Mouse (Mus musculus) CH12.LX (cell line): ENCODE data around the gene Dnajc17. TPM values are rescaled to one million over a fixed set of nuclear protein-coding genes. Genes with fewer than 3 reads are reported as not detected.

Experiments used
- DNase-seq: peaks from one replicate; pipeline ENCODE4 v3.0.0-alpha.2; 2013; ENCODE audit errors: extremely low read depth
- H3K27ac ChIP-seq: 2 replicates; pipeline ENCODE4 v1.5.1; 2012; ENCODE audit warnings: low read depth, mild to moderate bottlenecking, control low read depth, moderate library complexity; ENCODE audit not compliant: insufficient read depth
- H3K27me3 ChIP-seq: replicated peaks from 2 replicates; pipeline ENCODE3; 2012; ENCODE audit warnings: inconsistent platforms
- H3K36me3 ChIP-seq, 2 experiments: replicated peaks in 1 of 2; 2 replicates each; pipeline versions ENCODE3 to v1.6.1; 2012; ENCODE audit warnings: inconsistent platforms in 1 of 2, low read length in 1 of 2, mild to moderate bottlenecking in 1 of 2, mixed read lengths in 1 of 2, moderate library complexity in 1 of 2; ENCODE audit not compliant: control insufficient read depth in 1 of 2, insufficient read depth in 1 of 2
- H3K4me1 ChIP-seq, 2 experiments: 2 replicates each; pipeline ENCODE4 v1.6.1; 2012; ENCODE audit warnings: inconsistent platforms in 1 of 2, moderate library complexity in 1 of 2; ENCODE audit not compliant: insufficient read depth in 2 of 2, control insufficient read depth in 1 of 2
- H3K4me2 ChIP-seq: 2 replicates; pipeline ENCODE4 v1.6.1; 2012; ENCODE audit warnings: low read depth, mild to moderate bottlenecking, control low read depth; ENCODE audit not compliant: poor library complexity, insufficient read depth, severe bottlenecking
- H3K4me3 ChIP-seq, 3 experiments: fragments of 150-350 bp in 1 of 3; sonication (generic) in 1 of 3; replicated peaks in 1 of 3; 2 replicates each; pipeline versions ENCODE3 to v1.5.1; 2011 to 2012; ENCODE audit warnings: low read depth in 2 of 3, low read length in 2 of 3, mild to moderate bottlenecking in 2 of 3, moderate library complexity in 2 of 3, control low read depth in 1 of 3, improper control_type of control experiment in 1 of 3, inconsistent platforms in 1 of 3, mixed read lengths in 1 of 3; ENCODE audit not compliant: poor library complexity in 1 of 3
- H3K79me2 ChIP-seq: replicated peaks from 2 replicates; pipeline ENCODE4 v1.6.1; 2012; ENCODE audit warnings: mild to moderate bottlenecking, moderate library complexity; ENCODE audit not compliant: control insufficient read depth, poor library complexity, insufficient read depth, severe bottlenecking; ENCODE audit errors: extremely low read depth
- H3K9ac ChIP-seq: 2 replicates; pipeline ENCODE4 v1.6.1; 2012; ENCODE audit warnings: low read depth, mild to moderate bottlenecking, control low read depth, moderate library complexity; ENCODE audit not compliant: insufficient read depth
- H3K9me3 ChIP-seq: replicated peaks from 2 replicates; pipeline ENCODE3; 2012; ENCODE audit warnings: low read length, inconsistent platforms, mixed read lengths
- BHLHE40 ChIP-seq: IDR thresholded peaks from 2 replicates; pipeline ENCODE4 v1.6.1; 2011; ENCODE audit warnings: mild to moderate bottlenecking, low read depth, low read length, improper control_type of control experiment
- CTCF ChIP-seq, 2 experiments: IDR thresholded peaks in 1 of 2; conservative IDR thresholded peaks in 1 of 2; 2 replicates each; pipeline ENCODE4 v1.5.1; 2011 to 2012; ENCODE audit warnings: low read depth in 2 of 2, low read length in 2 of 2, improper control_type of control experiment in 1 of 2, inconsistent platforms in 1 of 2, mild to moderate bottlenecking in 1 of 2, moderate library complexity in 1 of 2
- E2F4 ChIP-seq: IDR thresholded peaks from 2 replicates; pipeline ENCODE4 v1.6.1; 2011; ENCODE audit warnings: low read depth, low read length, improper control_type of control experiment; ENCODE audit not compliant: insufficient replicate concordance
- ELF1 ChIP-seq: IDR thresholded peaks from 2 replicates; pipeline ENCODE4 v1.6.1; 2014; ENCODE audit warnings: low read depth, mild to moderate bottlenecking, inconsistent platforms, low read length, improper control_type of control experiment
- ETS1 ChIP-seq: conservative IDR thresholded peaks from 2 replicates; pipeline ENCODE4 v1.6.1; 2012; ENCODE audit warnings: low read depth, mild to moderate bottlenecking, inconsistent platforms, low read length, improper control_type of control experiment, moderate library complexity
- HCFC1 ChIP-seq: IDR thresholded peaks from 2 replicates; pipeline ENCODE4 v1.6.1; 2012; ENCODE audit warnings: low read depth, mild to moderate bottlenecking, inconsistent platforms, low read length, improper control_type of control experiment
- IRF4 ChIP-seq: IDR thresholded peaks from 2 replicates; pipeline ENCODE4 v1.6.1; 2014; ENCODE audit warnings: low read depth, mild to moderate bottlenecking, inconsistent platforms, low read length, improper control_type of control experiment
- JUN ChIP-seq: IDR thresholded peaks from 2 replicates; pipeline ENCODE4 v1.6.1; 2011; ENCODE audit warnings: low read depth, mild to moderate bottlenecking, low read length, improper control_type of control experiment, moderate library complexity; ENCODE audit not compliant: insufficient read depth
- JUND ChIP-seq: conservative IDR thresholded peaks from 2 replicates; pipeline ENCODE4 v1.6.1; 2011; ENCODE audit warnings: low read depth, low read length, improper control_type of control experiment
- MAX ChIP-seq: IDR thresholded peaks from 2 replicates; pipeline ENCODE4 v1.6.1; 2011; ENCODE audit warnings: low read length, improper control_type of control experiment
- MAZ ChIP-seq: IDR thresholded peaks from 2 replicates; pipeline ENCODE4 v1.6.1; 2012; ENCODE audit warnings: low read depth, mild to moderate bottlenecking, inconsistent platforms, low read length, improper control_type of control experiment, moderate library complexity
- PAX5 ChIP-seq: IDR thresholded peaks from 2 replicates; pipeline ENCODE4 v1.6.1; 2012; ENCODE audit warnings: low read length, inconsistent platforms, mixed read lengths
- POLR2A ChIP-seq: IDR thresholded peaks from 2 replicates; pipeline ENCODE4 v1.6.1; 2011; ENCODE audit warnings: low read depth, mild to moderate bottlenecking, improper control_type of control experiment, low read length
- RCOR1 ChIP-seq: conservative IDR thresholded peaks from 2 replicates; pipeline ENCODE4 v1.6.1; 2012; ENCODE audit warnings: low read depth, mild to moderate bottlenecking, inconsistent platforms, low read length, improper control_type of control experiment
- SIN3A ChIP-seq: IDR thresholded peaks from 2 replicates; pipeline ENCODE4 v1.6.1; 2012; ENCODE audit warnings: low read length, improper control_type of control experiment, inconsistent platforms
- SMC3 ChIP-seq: IDR thresholded peaks from 2 replicates; pipeline ENCODE4 v1.6.1; 2011; ENCODE audit warnings: low read depth, low read length, improper control_type of control experiment
- TCF12 ChIP-seq: IDR thresholded peaks from 2 replicates; pipeline ENCODE4 v1.6.1; 2014; ENCODE audit warnings: low read depth, mild to moderate bottlenecking, inconsistent platforms, low read length, improper control_type of control experiment
- UBTF ChIP-seq: IDR thresholded peaks from 2 replicates; pipeline ENCODE4 v1.6.1; 2012; ENCODE audit warnings: low read depth, mild to moderate bottlenecking, inconsistent platforms, low read length, improper control_type of control experiment, moderate library complexity
- USF1 ChIP-seq: IDR thresholded peaks from 2 replicates; pipeline ENCODE4 v1.6.1; 2014; ENCODE audit warnings: low read depth, mild to moderate bottlenecking, inconsistent platforms, low read length, improper control_type of control experiment
- USF2 ChIP-seq: conservative IDR thresholded peaks from 2 replicates; pipeline ENCODE4 v1.6.1; 2011; ENCODE audit warnings: low read depth, low read length, improper control_type of control experiment
- ZC3H11A ChIP-seq: IDR thresholded peaks from 2 replicates; pipeline ENCODE4 v1.6.1; 2012; ENCODE audit warnings: low read depth, mild to moderate bottlenecking, inconsistent platforms, low read length, improper control_type of control experiment
- ZKSCAN1 ChIP-seq: IDR thresholded peaks from 2 replicates; pipeline ENCODE4 v1.6.1; 2012; ENCODE audit warnings: low read depth, inconsistent platforms, low read length, improper control_type of control experiment, borderline replicate concordance
- ZMIZ1 ChIP-seq: IDR thresholded peaks from 2 replicates; pipeline ENCODE4 v1.6.1; 2012; ENCODE audit warnings: low read depth, mild to moderate bottlenecking, inconsistent platforms, low read length, improper control_type of control experiment
- ZNF384 ChIP-seq: IDR thresholded peaks from 2 replicates; pipeline ENCODE4 v1.6.1; 2012; ENCODE audit warnings: low read depth, low read length, improper control_type of control experiment, inconsistent platforms
- dilution Hi-C: fragments of 300-500 bp; cut with MboI; formaldehyde crosslinking; loops from 2 replicates; pipeline ENCODE4 v1.14.3; 2020; ENCODE audit warnings: low sequenced_read_pairs; ENCODE audit not compliant: extremely low pct_unique_long_range_greater_than_20kb, extremely low pct_ligation_motif_present
- in situ Hi-C: fragments of 300-500 bp; cut with MboI; formaldehyde crosslinking; loops from 3 replicates; pipeline ENCODE4 v1.14.3; 2019; ENCODE audit warnings: low sequenced_read_pairs, low pct_ligation_motif_present, low pct_unique_long_range_greater_than_20kb, mixed read lengths
- polyA plus RNA-seq: library from polyadenylated mRNA; unstranded; fragments of >175 nt; gene quantifications from 2 replicates; pipeline ENCODE4 v1.2.1, GENCODE M21; 2012; ENCODE audit warnings: low read depth; ENCODE audit not compliant: insufficient read length
- total RNA-seq, 2 experiments: library from RNA; depleted of rRNA; stranded (reverse); fragments of 300-350 nt in 1 of 2; fragments of >200 nt in 1 of 2; gene quantifications; 2 replicates each; pipeline ENCODE4 v1.2.3; 2012 to 2014

Dnajc17 gene
- total and polyA plus RNA-seq, 3 experiments: 15.3 to 22.9 (median 19.8) TPM

DNA sequence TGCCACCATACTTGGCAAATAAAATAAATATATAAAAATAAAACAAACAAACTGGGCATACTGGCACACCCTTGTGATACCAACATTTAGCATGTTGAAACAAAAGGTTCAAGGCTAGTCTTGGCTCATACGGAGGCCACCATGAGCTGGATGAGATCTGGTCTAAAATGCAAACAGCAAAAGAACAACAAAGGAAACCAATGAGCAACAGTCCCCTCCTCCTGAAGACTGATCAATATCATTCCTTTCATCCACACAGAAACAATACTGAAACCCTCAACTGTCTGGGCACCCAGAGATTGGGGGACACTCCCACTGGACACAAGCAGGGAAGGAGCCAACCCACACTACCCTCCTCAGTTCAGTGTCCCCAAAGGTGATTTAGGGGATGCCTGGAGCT lies 11.1 kb downstream of the Dnajc17 start:
- H3K27ac ChIP-seq: no peak overlapping the region
- no peak overlapping the region for H3K4me2 ChIP-seq
- dilution Hi-C loops: no loop called here
- H3K27me3 ChIP-seq: no peaks in the 10 kb centered on the region
- no peaks in the 10 kb centered on the region for H3K36me3 ChIP-seq
- no peak overlapping the region for H3K9ac ChIP-seq
- peaks cover 2 to 22% of the 10 kb centered on the region in 2 experiments for H3K4me1 ChIP-seq
- no peak for DNase-seq
- H3K9me3 ChIP-seq: no peaks in the 10 kb centered on the region
- TF ChIP-seq MAZ (no peak), E2F4 (no peak), SIN3A (no peak), JUND (no peak), ZC3H11A (no peak), HCFC1 (no peak), PAX5 (no peak), USF2 (no peak), ZMIZ1 (no peak), USF1 (no peak), ZKSCAN1 (no peak), RCOR1 (no peak), CTCF (conservative IDR thresholded peaks at IDR 0.05 in 1 of 2, IDR thresholded peaks at IDR 0.05 in 1 of 2; ENCODE audit: low read depth in 2 of 2, low read length in 2 of 2) (no peak), POLR2A (no peak), SMC3 (no peak), BHLHE40 (no peak), MAX (no peak), ETS1 (no peak)
- no peaks in the 10 kb centered on the region; the same call in 1 of the 2 replicates for H3K79me2 ChIP-seq
- no peak overlapping the region for H3K4me3 ChIP-seq
- in situ Hi-C loops: loop anchor here (10.0 to 25.0 kb wide), 3 partner anchors 53 to 435 kb away; partner anchors contain the start of genes Ccdc9b and Phgr1

- H3K4me2 ChIP-seq: no peak overlapping the region
- no peaks in the 10 kb centered on the region; the same call in 1 of the 2 replicates for H3K79me2 ChIP-seq
- H3K9me3 ChIP-seq: no peaks in the 10 kb centered on the region
- no peak overlapping the region for H3K9ac ChIP-seq
- no peak for DNase-seq
- H3K36me3 ChIP-seq: no peaks in the 10 kb centered on the region
- in situ Hi-C loops: loop anchor here (10.0 to 25.0 kb wide), 3 partner anchors 52 to 434 kb away; partner anchors contain the start of genes Ccdc9b and Phgr1
- peaks cover 2 to 22% of the 10 kb centered on the region in 2 experiments for H3K4me1 ChIP-seq
- no peak overlapping the region for H3K4me3 ChIP-seq
- H3K27me3 ChIP-seq: no peaks in the 10 kb centered on the region
- dilution Hi-C loops: no loop called here
- H3K27ac ChIP-seq: no peak overlapping the region
- TF ChIP-seq CTCF (conservative IDR thresholded peaks at IDR 0.05 in 1 of 2, IDR thresholded peaks at IDR 0.05 in 1 of 2; ENCODE audit: low read depth in 2 of 2, low read length in 2 of 2) (no peak), MAX (no peak), ELF1 (no peak), ZNF384 (no peak), MAZ (no peak), IRF4 (no peak), SMC3 (no peak), ETS1 (no peak), ZMIZ1 (no peak), TCF12 (no peak), UBTF (no peak), JUN (no peak)
Measured at GRCm38 (mm10) chr2:119196316-119197108, 12.1 kb downstream of the Dnajc17 start.
